Mouse (Mus musculus): Measurements from ENCODE around the gene Ano6. TPM values are rescaled to one million over a fixed set of nuclear protein-coding genes. Genes with fewer than 3 reads are reported as not detected.

The Ano6 gene
- polyA plus RNA-seq, 1 experiment from 2014 or later = 54.4 TPM

- peaks cover 2% of the 10 kb centered on the region; the same call in 1 of the 2 replicates for H3K36me3 ChIP-seq (ENCODE audit: insufficient read depth, low read length)
- no peak for ATAC-seq (ENCODE audit: low FRiP score, low TSS enrichment)
- WGBS = 92% methylated on average over 4 of the region's 4 CpGs
Observed at GRCm38 (mm10) chr15:95882436-95882835, 91.8 kb downstream of the Ano6 start.

GRCm38 (mm10) chr15:95883559-95883958, 92.9 kb downstream of the Ano6 start:
- H3K9ac ChIP-seq (replicated peaks; ENCODE audit: low read length) = no peak overlapping the region
- H3K4me2 ChIP-seq (replicated peaks; ENCODE audit: low read depth, low read length) = no peak overlapping the region
- H3K9me3 ChIP-seq (ENCODE audit: low read length) = no peaks in the 10 kb centered on the region
- H3K27me3 ChIP-seq (ENCODE audit: insufficient read depth, low read length) = no peaks in the 10 kb centered on the region
- 66% methylated on average over 6 of the region's 6 CpGs for WGBS
- no peak overlapping the region for H3K27ac ChIP-seq (ENCODE audit: low read length)
- H3K36me3 ChIP-seq (ENCODE audit: insufficient read depth, low read length) = peaks cover 2% of the 10 kb centered on the region; the same call in 1 of the 2 replicates
- no peak overlapping the region for H3K4me3 ChIP-seq (ENCODE audit: low read length)
- no peak for ATAC-seq (ENCODE audit: low FRiP score, low TSS enrichment)
- peaks cover 29% of the 10 kb centered on the region for H3K4me1 ChIP-seq (ENCODE audit: insufficient read depth, low read length)

More at GRCm38 (mm10) chr15:95882436-95882835, 91.8 kb downstream of the Ano6 start:
- H3K27ac ChIP-seq (ENCODE audit: low read length) = no peak overlapping the region
- no peak overlapping the region for H3K4me2 ChIP-seq (replicated peaks; ENCODE audit: low read depth, low read length)
- H3K9me3 ChIP-seq (ENCODE audit: low read length) = no peaks in the 10 kb centered on the region
- H3K9ac ChIP-seq (replicated peaks; ENCODE audit: low read length) = no peak overlapping the region
- no peaks in the 10 kb centered on the region for H3K27me3 ChIP-seq (ENCODE audit: insufficient read depth, low read length)
- peaks cover 28% of the 10 kb centered on the region for H3K4me1 ChIP-seq (ENCODE audit: insufficient read depth, low read length)
- H3K4me3 ChIP-seq (ENCODE audit: low read length) = no peak overlapping the region

- Histone ChIP-seq H3K4me1 (ENCODE audit: insufficient read depth, low read length) (peaks cover 28% of the 10 kb centered on the region), H3K27me3 (ENCODE audit: insufficient read depth, low read length) (no peaks in the 10 kb centered on the region), H3K27ac (ENCODE audit: low read length) (peak overlapping the region; percentile 34; the same call in 1 of the 2 replicates), H3K4me3 (ENCODE audit: low read length) (no peak overlapping the region), H3K36me3 (ENCODE audit: insufficient read depth, low read length) (peaks cover 2% of the 10 kb centered on the region; the same call in 1 of the 2 replicates), H3K4me2 (replicated peaks; ENCODE audit: low read depth, low read length) (no peak overlapping the region), H3K9ac (replicated peaks; ENCODE audit: low read length) (no peak overlapping the region), H3K9me3 (ENCODE audit: low read length) (0 out of 2 replicates have a peak, but pooled peaks cover 3% of the 10 kb centered on the region)
- ATAC-seq (ENCODE audit: low FRiP score, low TSS enrichment) = no peak
- WGBS = 88% methylated on average over 10 of the region's 10 CpGs
Observed at GRCm38 (mm10) chr15:95884658-95885620, 94.3 kb downstream of the Ano6 start.

GRCm38 (mm10) chr15:95885953-95886820, 95.5 kb downstream of the Ano6 start:
- H3K9me3 ChIP-seq (ENCODE audit: low read length) = 0 out of 2 replicates have a peak, but pooled peaks cover 5% of the 10 kb centered on the region
- H3K4me3 ChIP-seq (ENCODE audit: low read length) = no peak overlapping the region
- H3K27me3 ChIP-seq (ENCODE audit: insufficient read depth, low read length) = no peaks in the 10 kb centered on the region
- H3K9ac ChIP-seq (replicated peaks; ENCODE audit: low read length) = no peak overlapping the region
- 50% methylated on average over 18 of the region's 18 CpGs for WGBS
- ATAC-seq (ENCODE audit: low FRiP score, low TSS enrichment) = peak; percentile 60; the same call in 1 of the 2 replicates
- no peak overlapping the region for H3K4me2 ChIP-seq (replicated peaks; ENCODE audit: low read depth, low read length)
- H3K36me3 ChIP-seq (ENCODE audit: insufficient read depth, low read length) = peaks cover 2% of the 10 kb centered on the region; the same call in 1 of the 2 replicates
- H3K4me1 ChIP-seq (ENCODE audit: insufficient read depth, low read length) = peaks cover 17% of the 10 kb centered on the region
- H3K27ac ChIP-seq (ENCODE audit: low read length) = peak overlapping the region; percentile 61

- Histone ChIP-seq H3K9ac (replicated peaks; ENCODE audit: low read length) (no peak overlapping the region), H3K4me3 (ENCODE audit: low read length) (no peak overlapping the region), H3K4me2 (replicated peaks; ENCODE audit: low read depth, low read length) (no peak overlapping the region), H3K9me3 (ENCODE audit: low read length) (0 out of 2 replicates have a peak, but pooled peaks cover 5% of the 10 kb centered on the region), H3K27me3 (ENCODE audit: insufficient read depth, low read length) (no peaks in the 10 kb centered on the region), H3K27ac (ENCODE audit: low read length) (no peak overlapping the region), H3K36me3 (ENCODE audit: insufficient read depth, low read length) (peaks cover 2% of the 10 kb centered on the region; the same call in 1 of the 2 replicates), H3K4me1 (ENCODE audit: insufficient read depth, low read length) (peaks cover 13% of the 10 kb centered on the region)
- ATAC-seq (ENCODE audit: low FRiP score, low TSS enrichment) = no peak
- 37% methylated on average over 5 of the region's 5 CpGs for WGBS
Observed at GRCm38 (mm10) chr15:95887365-95887764, 96.7 kb downstream of the Ano6 start.

- Histone ChIP-seq H3K36me3 (ENCODE audit: insufficient read depth, low read length) (peaks cover 2% of the 10 kb centered on the region; the same call in 1 of the 2 replicates), H3K9me3 (ENCODE audit: low read length) (0 out of 2 replicates have a peak, but pooled peaks cover 5% of the 10 kb centered on the region), H3K4me1 (ENCODE audit: insufficient read depth, low read length) (peaks cover 13% of the 10 kb centered on the region), H3K27me3 (ENCODE audit: insufficient read depth, low read length) (no peaks in the 10 kb centered on the region), H3K9ac (replicated peaks; ENCODE audit: low read length) (no peak overlapping the region), H3K27ac (ENCODE audit: low read length) (no peak overlapping the region), H3K4me2 (replicated peaks; ENCODE audit: low read depth, low read length) (no peak overlapping the region), H3K4me3 (ENCODE audit: low read length) (no peak overlapping the region)
- no peak for ATAC-seq (ENCODE audit: low FRiP score, low TSS enrichment)
- 89% methylated on average over 5 of the region's 5 CpGs for WGBS
Observed at GRCm38 (mm10) chr15:95888556-95888955, 97.9 kb downstream of the Ano6 start.

- H3K4me2 ChIP-seq (replicated peaks; ENCODE audit: low read depth, low read length) = no peak overlapping the region
- 0 out of 2 replicates have a peak, but pooled peaks cover 5% of the 10 kb centered on the region for H3K9me3 ChIP-seq (ENCODE audit: low read length)
- 94% methylated on average over 5 of the region's 5 CpGs for WGBS
- no peak for ATAC-seq (ENCODE audit: low FRiP score, low TSS enrichment)
- H3K27me3 ChIP-seq (ENCODE audit: insufficient read depth, low read length) = no peaks in the 10 kb centered on the region
- H3K9ac ChIP-seq (replicated peaks; ENCODE audit: low read length) = no peak overlapping the region
- peaks cover 12% of the 10 kb centered on the region; the same call in 1 of the 2 replicates for H3K36me3 ChIP-seq (ENCODE audit: insufficient read depth, low read length)
- peaks cover 13% of the 10 kb centered on the region for H3K4me1 ChIP-seq (ENCODE audit: insufficient read depth, low read length)
- H3K27ac ChIP-seq (ENCODE audit: low read length) = no peak overlapping the region
- no peak overlapping the region for H3K4me3 ChIP-seq (ENCODE audit: low read length)
Observed at GRCm38 (mm10) chr15:95890368-95890767, 99.7 kb downstream of the Ano6 start.

GRCm38 (mm10) chr15:95892171-95892570, 101.5 kb downstream of the Ano6 start:
- Histone ChIP-seq H3K27me3 (ENCODE audit: insufficient read depth, low read length) (no peaks in the 10 kb centered on the region), H3K4me2 (replicated peaks; ENCODE audit: low read depth, low read length) (no peak overlapping the region), H3K4me3 (ENCODE audit: low read length) (no peak overlapping the region), H3K9me3 (ENCODE audit: low read length) (0 out of 2 replicates have a peak, but pooled peaks cover 5% of the 10 kb centered on the region), H3K36me3 (ENCODE audit: insufficient read depth, low read length) (peaks cover 21% of the 10 kb centered on the region; the same call in 1 of the 2 replicates), H3K9ac (replicated peaks; ENCODE audit: low read length) (no peak overlapping the region), H3K27ac (ENCODE audit: low read length) (no peak overlapping the region), H3K4me1 (ENCODE audit: insufficient read depth, low read length) (peaks cover 3% of the 10 kb centered on the region; the same call in 1 of the 2 replicates)
- ATAC-seq (ENCODE audit: low FRiP score, low TSS enrichment) = no peak
- 53% methylated on average over 4 of the region's 4 CpGs for WGBS

- H3K9me3 ChIP-seq (ENCODE audit: low read length) = 0 out of 2 replicates have a peak, but pooled peaks cover 5% of the 10 kb centered on the region
- no peak overlapping the region for H3K4me3 ChIP-seq (ENCODE audit: low read length)
- H3K27ac ChIP-seq (ENCODE audit: low read length) = no peak overlapping the region
- no peaks in the 10 kb centered on the region for H3K27me3 ChIP-seq (ENCODE audit: insufficient read depth, low read length)
- no peak overlapping the region for H3K4me2 ChIP-seq (replicated peaks; ENCODE audit: low read depth, low read length)
- WGBS = 36% methylated on average over 10 of the region's 10 CpGs
- no peaks in the 10 kb centered on the region for H3K4me1 ChIP-seq (ENCODE audit: insufficient read depth, low read length)
- H3K9ac ChIP-seq (replicated peaks; ENCODE audit: low read length) = no peak overlapping the region
- H3K36me3 ChIP-seq (ENCODE audit: insufficient read depth, low read length) = peaks cover 21% of the 10 kb centered on the region; the same call in 1 of the 2 replicates
- no peak; the same call in 1 of the 2 replicates for ATAC-seq (ENCODE audit: low FRiP score, low TSS enrichment)
Observed at GRCm38 (mm10) chr15:95892929-95893328, 102.3 kb downstream of the Ano6 start.

Data from kidney, embryonic 16.5 days (tissue).